Mouse (Mus musculus) embryonic facial prominence, embryonic 10.5 days (tissue): ENCODE measurements around the gene Adgrg1. TPM values are rescaled to one million over a fixed set of nuclear protein-coding genes. Genes with fewer than 3 reads are reported as not detected.

Source experiments
- DNase-seq: peaks from one replicate; pipeline ENCODE4 v3.0.0-alpha.2; 2017; ENCODE audit warnings: low spot score
- H3K27ac ChIP-seq: fragments of 300-500 bp; sonication (generic); replicated peaks from 2 replicates; pipeline ENCODE4 v1.5.1; 2016; ENCODE audit warnings: mild to moderate bottlenecking
- H3K27me3 ChIP-seq: fragments of 300-500 bp; sonication (generic); replicated peaks from 2 replicates; pipeline ENCODE4 v1.6.1; 2016; ENCODE audit warnings: low read depth, mild to moderate bottlenecking; ENCODE audit not compliant: poor library complexity, severe bottlenecking
- H3K36me3 ChIP-seq: fragments of 300-500 bp; sonication (generic); replicated peaks from 2 replicates; pipeline ENCODE4 v1.6.1; 2016; ENCODE audit warnings: mild to moderate bottlenecking, moderate library complexity
- H3K4me1 ChIP-seq: fragments of 300-500 bp; sonication (generic); 2 replicates; pipeline ENCODE4 v1.6.1; 2016
- H3K4me3 ChIP-seq: fragments of 300-500 bp; sonication (generic); 2 replicates; pipeline ENCODE4 v1.5.1; 2016; ENCODE audit warnings: mild to moderate bottlenecking, moderate library complexity
- H3K9me3 ChIP-seq: fragments of 300-500 bp; sonication (generic); 2 replicates; pipeline ENCODE4 v1.6.1; 2016; ENCODE audit warnings: mild to moderate bottlenecking
- WGBS: fragments of 180-500 bp; shearing (Covaris S2); methylation state at CpG from one replicate; pipeline ENCODE4 v1.1.7; 2016; 5-methylcytosine and 5-hydroxymethylcytosine counted together
- polyA plus RNA-seq: library from polyadenylated mRNA; unstranded; fragments of >200 nt; fragmentation: Nextera tagmentation; extraction: Ambion mirVana; gene quantifications from 2 replicates; pipeline ENCODE4 v1.2.1, GENCODE M21; 2016

Adgrg1 gene
- 32.9 and 38.2 TPM in 2 replicates for polyA plus RNA-seq

- no peak within 1 kb of the TSS for H3K27ac ChIP-seq
- H3K36me3 ChIP-seq, result no peaks in the 10 kb centered on the region
- peaks cover 42% of the 10 kb centered on the region for H3K27me3 ChIP-seq
- DNase-seq, result no peak
- 57% methylated on average over 7 of the region's 7 CpGs for WGBS
- H3K4me1 ChIP-seq, result peaks cover 26% of the 10 kb centered on the region
- H3K4me3 ChIP-seq, result no peak within 1 kb of the TSS
- H3K9me3 ChIP-seq, result no peaks in the 10 kb centered on the region
Observed at GRCm38 (mm10) chr8:94974467-94975165, at the start of gene Adgrg1. TSS of gene Adgrg1 (plus strand) at chr8:94974751.

GRCm38 (mm10) chr8:94928227-94928626 is 46.3 kb upstream of the Adgrg1 start:
- Histone ChIP-seq H3K27me3 (0 out of 2 replicates have a peak, but pooled peaks cover 5% of the 10 kb centered on the region), H3K27ac (no peak overlapping the region), H3K9me3 (no peaks in the 10 kb centered on the region), H3K4me3 (no peak overlapping the region), H3K4me1 (0 out of 2 replicates have a peak, but pooled peaks cover 4% of the 10 kb centered on the region), H3K36me3 (no peaks in the 10 kb centered on the region)
- WGBS, result 87% methylated on average over 3 of the region's 3 CpGs
- no peak for DNase-seq

- 0 out of 2 replicates have a peak, but pooled peaks cover 17% of the 10 kb centered on the region for H3K27me3 ChIP-seq
- H3K4me1 ChIP-seq, result peaks cover 5% of the 10 kb centered on the region; the same call in 1 of the 2 replicates
- DNase-seq, result no peak
- 62% methylated on average over 5 of the region's 5 CpGs for WGBS
- no peaks in the 10 kb centered on the region for H3K9me3 ChIP-seq
- no peaks in the 10 kb centered on the region for H3K36me3 ChIP-seq
- no peak overlapping the region for H3K4me3 ChIP-seq
- no peak overlapping the region for H3K27ac ChIP-seq
Observed at GRCm38 (mm10) chr8:94933918-94934317, 40.6 kb upstream of the Adgrg1 start.

GRCm38 (mm10) chr8:94935172-94935571 is 39.4 kb upstream of the Adgrg1 start:
- no peaks in the 10 kb centered on the region for H3K9me3 ChIP-seq
- H3K4me1 ChIP-seq, result peaks cover 5% of the 10 kb centered on the region; the same call in 1 of the 2 replicates
- DNase-seq, result no peak
- 81% methylated on average over 3 of the region's 3 CpGs for WGBS
- H3K4me3 ChIP-seq, result no peak overlapping the region
- no peak overlapping the region for H3K27ac ChIP-seq
- 0 out of 2 replicates have a peak, but pooled peaks cover 19% of the 10 kb centered on the region for H3K27me3 ChIP-seq
- H3K36me3 ChIP-seq, result no peaks in the 10 kb centered on the region

- Histone ChIP-seq H3K27me3 (peaks cover 23% of the 10 kb centered on the region), H3K4me3 (no peak overlapping the region), H3K4me1 (peaks cover 7% of the 10 kb centered on the region), H3K36me3 (no peaks in the 10 kb centered on the region), H3K9me3 (no peaks in the 10 kb centered on the region), H3K27ac (no peak overlapping the region)
- DNase-seq, result peak; percentile 80
- WGBS, result 12% methylated on average over 6 of the region's 6 CpGs
Observed at GRCm38 (mm10) chr8:94942566-94942965, 32.0 kb upstream of the Adgrg1 start.

- H3K4me3 ChIP-seq, result no peak overlapping the region
- H3K36me3 ChIP-seq, result no peaks in the 10 kb centered on the region
- 55% methylated on average over 6 of the region's 6 CpGs for WGBS
- H3K9me3 ChIP-seq, result no peaks in the 10 kb centered on the region
- peaks cover 7% of the 10 kb centered on the region for H3K4me1 ChIP-seq
- DNase-seq, result no peak
- no peak overlapping the region for H3K27ac ChIP-seq
- H3K27me3 ChIP-seq, result peaks cover 20% of the 10 kb centered on the region
Observed at GRCm38 (mm10) chr8:94945185-94945584, 29.4 kb upstream of the Adgrg1 start.

GRCm38 (mm10) chr8:94948421-94948820 is 26.1 kb upstream of the Adgrg1 start:
- Histone ChIP-seq H3K27ac (no peak overlapping the region), H3K36me3 (no peaks in the 10 kb centered on the region)
- 86% methylated on average over 4 of the region's 4 CpGs for WGBS

GRCm38 (mm10) chr8:94949010-94949409 is 25.5 kb upstream of the Adgrg1 start:
- no peak overlapping the region for H3K27ac ChIP-seq
- H3K9me3 ChIP-seq, result no peaks in the 10 kb centered on the region
- peaks cover 9% of the 10 kb centered on the region for H3K27me3 ChIP-seq
- 87% methylated on average over 4 of the region's 4 CpGs for WGBS
- peaks cover 7% of the 10 kb centered on the region for H3K4me1 ChIP-seq
- no peaks in the 10 kb centered on the region for H3K36me3 ChIP-seq
- H3K4me3 ChIP-seq, result no peak overlapping the region
- DNase-seq, result no peak

More at GRCm38 (mm10) chr8:94948421-94948820, 26.1 kb upstream of the Adgrg1 start:
- H3K4me1 ChIP-seq, result peaks cover 7% of the 10 kb centered on the region
- H3K27me3 ChIP-seq, result peaks cover 11% of the 10 kb centered on the region
- DNase-seq, result no peak
- no peaks in the 10 kb centered on the region for H3K9me3 ChIP-seq
- no peak overlapping the region for H3K4me3 ChIP-seq

- H3K27ac ChIP-seq, result no peak overlapping the region
- no peaks in the 10 kb centered on the region for H3K9me3 ChIP-seq
- H3K4me1 ChIP-seq, result peaks cover 7% of the 10 kb centered on the region; the same call in 1 of the 2 replicates
- WGBS, result 21% methylated on average over 4 of the region's 4 CpGs
- no peaks in the 10 kb centered on the region for H3K36me3 ChIP-seq
- H3K27me3 ChIP-seq, result peaks cover 7% of the 10 kb centered on the region
- DNase-seq, result peak; percentile 78
- H3K4me3 ChIP-seq, result no peak overlapping the region
Observed at GRCm38 (mm10) chr8:94950046-94950445, 24.5 kb upstream of the Adgrg1 start.

- no peaks in the 10 kb centered on the region for H3K36me3 ChIP-seq
- no peak overlapping the region for H3K4me3 ChIP-seq
- no peak for DNase-seq
- 73% methylated on average over 5 of the region's 5 CpGs for WGBS
- peaks cover 6% of the 10 kb centered on the region for H3K27me3 ChIP-seq
- no peak overlapping the region for H3K27ac ChIP-seq
- H3K4me1 ChIP-seq, result peaks cover 7% of the 10 kb centered on the region; the same call in 1 of the 2 replicates
- no peaks in the 10 kb centered on the region for H3K9me3 ChIP-seq
Observed at GRCm38 (mm10) chr8:94950458-94950857, 24.1 kb upstream of the Adgrg1 start.

- no peaks in the 10 kb centered on the region for H3K4me1 ChIP-seq
- DNase-seq, result no peak
- no peaks in the 10 kb centered on the region for H3K9me3 ChIP-seq
- 71% methylated on average over 5 of the region's 5 CpGs for WGBS
- H3K36me3 ChIP-seq, result no peaks in the 10 kb centered on the region
- no peak overlapping the region for H3K4me3 ChIP-seq
- H3K27ac ChIP-seq, result no peak overlapping the region
- no peaks in the 10 kb centered on the region for H3K27me3 ChIP-seq
Observed at GRCm38 (mm10) chr8:94952086-94952485, 22.5 kb upstream of the Adgrg1 start.

- no peaks in the 10 kb centered on the region for H3K9me3 ChIP-seq
- 76% methylated on average over 7 of the region's 7 CpGs for WGBS
- H3K4me3 ChIP-seq, result no peak overlapping the region
- H3K27ac ChIP-seq, result no peak overlapping the region
- H3K4me1 ChIP-seq, result no peaks in the 10 kb centered on the region
- no peaks in the 10 kb centered on the region for H3K36me3 ChIP-seq
- no peak for DNase-seq
- H3K27me3 ChIP-seq, result no peaks in the 10 kb centered on the region
Observed at GRCm38 (mm10) chr8:94953624-94954367, 20.8 kb upstream of the Adgrg1 start.

- WGBS, result 88% methylated on average over 7 of the region's 7 CpGs
- no peak overlapping the region for H3K27ac ChIP-seq
- H3K9me3 ChIP-seq, result no peaks in the 10 kb centered on the region
- no peak for DNase-seq
- no peak overlapping the region for H3K4me3 ChIP-seq
- H3K27me3 ChIP-seq, result no peaks in the 10 kb centered on the region
- no peaks in the 10 kb centered on the region for H3K36me3 ChIP-seq
- no peaks in the 10 kb centered on the region for H3K4me1 ChIP-seq
Observed at GRCm38 (mm10) chr8:94954368-94954737, 20.2 kb upstream of the Adgrg1 start.
